Mouse (Mus musculus) olfactory bulb, adult 2 months (tissue): ENCODE results near the gene Lamc2.

Experiments
- CTCF ChIP-seq: fragments of 200-500 bp; IDR thresholded peaks from 2 replicates; pipeline ENCODE4 v1.5.1; 2012; ENCODE audit warnings: low read depth, mild to moderate bottlenecking, low read length, moderate library complexity; ENCODE audit not compliant: insufficient read depth
- POLR2A ChIP-seq: fragments of 200-500 bp; IDR thresholded peaks from 2 replicates; pipeline ENCODE4 v1.6.1; 2012; ENCODE audit warnings: mild to moderate bottlenecking, low read depth, low read length, moderate library complexity; ENCODE audit not compliant: insufficient read depth

DNA sequence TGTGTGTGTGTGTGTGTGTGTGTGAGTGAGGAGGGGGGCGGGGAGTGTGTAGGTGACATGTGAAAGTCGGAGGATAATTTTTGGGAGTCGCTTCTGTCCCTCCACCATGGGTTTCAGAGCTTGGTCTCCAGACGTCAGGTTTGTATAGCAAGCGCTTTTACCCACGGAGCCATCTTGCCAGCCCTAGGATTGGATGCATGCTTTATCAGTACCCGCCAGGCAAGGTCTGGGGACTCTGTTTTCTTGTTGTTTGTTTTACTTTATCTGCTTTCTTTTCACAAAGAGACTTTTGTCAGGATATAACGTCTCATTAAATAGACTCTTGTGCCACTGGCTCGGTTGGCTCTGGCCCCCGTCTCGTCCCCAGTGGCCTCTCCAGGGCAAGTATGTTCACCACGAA is 81.4 kb downstream of the Lamc2 start:
- TF ChIP-seq CTCF: no peak
- TF ChIP-seq POLR2A: no peak
